Mouse (Mus musculus): Measurements from ENCODE around the gene Kcnip4. TPM values are rescaled to one million over a fixed set of nuclear protein-coding genes. Genes with fewer than 3 reads are reported as not detected.

Gene Kcnip4
- polyA plus RNA-seq, 2 experiments, result 2.1 to 3.7 TPM

- H3K4me2 ChIP-seq (replicated peaks; ENCODE audit: low read depth, low read length, severe bottlenecking), result no peak overlapping the region
- 65% methylated on average over 1 of the region's 1 CpGs for WGBS
- no peaks in the 10 kb centered on the region for H3K36me3 ChIP-seq (ENCODE audit: control insufficient read depth, insufficient read depth, low read length)
- H3K9me3 ChIP-seq (ENCODE audit: control insufficient read depth, low read length), result no peaks in the 10 kb centered on the region
- H3K4me3 ChIP-seq (replicated peaks; ENCODE audit: low read length), result no peak overlapping the region
- no peak for TF ChIP-seq POLR2A (IDR thresholded peaks at IDR 0.05; ENCODE audit: borderline replicate concordance, extremely low read depth, insufficient read depth, insufficient read length)
- no peak for DNase-seq (ENCODE audit: low spot score)
- no peaks in the 10 kb centered on the region for H3K4me1 ChIP-seq (ENCODE audit: control insufficient read depth, insufficient read depth, low read length)
- H3K27me3 ChIP-seq (ENCODE audit: control insufficient read depth, insufficient read depth, low read length), result no peaks in the 10 kb centered on the region
- no peak overlapping the region for H3K27ac ChIP-seq (replicated peaks; ENCODE audit: low read depth, low read length)
- H3K9ac ChIP-seq (ENCODE audit: low read depth, low read length, severe bottlenecking), result no peak overlapping the region
- ATAC-seq (ENCODE audit: low FRiP score, low read depth), result no peak
These were observed 217.9 kb downstream of the Kcnip4 start for GRCm38 (mm10) chr5:49306796-49307195.

- Histone ChIP-seq H3K9ac (ENCODE audit: low read depth, low read length, severe bottlenecking) (no peak overlapping the region), H3K36me3 (ENCODE audit: control insufficient read depth, insufficient read depth, low read length) (no peaks in the 10 kb centered on the region), H3K4me3 (replicated peaks; ENCODE audit: low read length) (no peak overlapping the region), H3K4me2 (replicated peaks; ENCODE audit: low read depth, low read length, severe bottlenecking) (no peak overlapping the region), H3K4me1 (ENCODE audit: control insufficient read depth, insufficient read depth, low read length) (no peaks in the 10 kb centered on the region), H3K9me3 (ENCODE audit: control insufficient read depth, low read length) (no peaks in the 10 kb centered on the region), H3K27ac (replicated peaks; ENCODE audit: low read depth, low read length) (no peak overlapping the region), H3K27me3 (ENCODE audit: control insufficient read depth, insufficient read depth, low read length) (no peaks in the 10 kb centered on the region)
- TF ChIP-seq POLR2A (IDR thresholded peaks at IDR 0.05; ENCODE audit: borderline replicate concordance, extremely low read depth, insufficient read depth, insufficient read length), result no peak
- 58% methylated on average over 2 of the region's 2 CpGs for whole genome bisulfite sequencing
- ATAC-seq (ENCODE audit: low FRiP score, low read depth), result no peak
- DNase-seq (ENCODE audit: low spot score), result no peak
These were observed 219.4 kb downstream of the Kcnip4 start for GRCm38 (mm10) chr5:49305321-49305720.

- H3K4me2 ChIP-seq (replicated peaks; ENCODE audit: low read depth, low read length, severe bottlenecking), result no peak overlapping the region
- ATAC-seq (ENCODE audit: low FRiP score, low read depth) (no peak), DNase-seq (ENCODE audit: low spot score) (no peak)
- H3K4me3 ChIP-seq (replicated peaks; ENCODE audit: low read length), result no peak overlapping the region
- WGBS, result 75% methylated on average over 4 of the region's 4 CpGs
- H3K4me1 ChIP-seq (ENCODE audit: control insufficient read depth, insufficient read depth, low read length), result no peaks in the 10 kb centered on the region
- no peaks in the 10 kb centered on the region for H3K9me3 ChIP-seq (ENCODE audit: control insufficient read depth, low read length)
- H3K9ac ChIP-seq (ENCODE audit: low read depth, low read length, severe bottlenecking), result no peak overlapping the region
- no peaks in the 10 kb centered on the region for H3K36me3 ChIP-seq (ENCODE audit: control insufficient read depth, insufficient read depth, low read length)
- H3K27me3 ChIP-seq (ENCODE audit: control insufficient read depth, insufficient read depth, low read length), result no peaks in the 10 kb centered on the region
- no peak overlapping the region for H3K27ac ChIP-seq (replicated peaks; ENCODE audit: low read depth, low read length)
- TF ChIP-seq POLR2A (IDR thresholded peaks at IDR 0.05; ENCODE audit: borderline replicate concordance, extremely low read depth, insufficient read depth, insufficient read length), result no peak
These were observed 226.1 kb downstream of the Kcnip4 start for GRCm38 (mm10) chr5:49298654-49299053.

DNA sequence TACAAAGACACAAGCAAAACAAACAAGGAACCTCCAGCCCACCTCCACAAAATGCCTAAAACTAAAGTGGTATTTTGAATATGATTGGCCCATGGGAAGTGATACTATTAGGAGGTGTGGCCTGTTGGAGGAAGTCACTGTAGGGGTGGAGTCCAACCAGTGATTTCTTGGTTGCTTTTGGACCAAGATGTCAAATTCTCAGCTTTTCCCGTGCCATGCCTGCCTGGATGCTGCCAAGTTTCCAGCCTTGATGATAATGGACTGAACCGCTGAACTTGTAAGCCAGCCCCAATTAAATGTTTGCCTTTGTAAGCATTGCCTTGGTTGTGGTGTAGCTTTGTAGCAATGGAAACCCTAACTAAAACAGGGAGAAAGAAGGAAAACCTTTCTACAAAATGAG lies 232.3 kb downstream of the Kcnip4 start:
- DNase-seq (ENCODE audit: low spot score), result no peak
- no peaks in the 10 kb centered on the region for H3K27me3 ChIP-seq (ENCODE audit: control insufficient read depth, insufficient read depth, low read length)
- no peak overlapping the region for H3K9ac ChIP-seq (ENCODE audit: low read depth, low read length, severe bottlenecking)
- no peak for TF ChIP-seq POLR2A (IDR thresholded peaks at IDR 0.05; ENCODE audit: borderline replicate concordance, extremely low read depth, insufficient read depth, insufficient read length)
- no peaks in the 10 kb centered on the region for H3K4me1 ChIP-seq (ENCODE audit: control insufficient read depth, insufficient read depth, low read length)
- H3K4me3 ChIP-seq (replicated peaks; ENCODE audit: low read length), result no peak overlapping the region
- 90% methylated on average over 2 of the region's 2 CpGs for WGBS
- no peaks in the 10 kb centered on the region for H3K9me3 ChIP-seq (ENCODE audit: control insufficient read depth, low read length)
- H3K4me2 ChIP-seq (replicated peaks; ENCODE audit: low read depth, low read length, severe bottlenecking), result no peak overlapping the region
- H3K27ac ChIP-seq (replicated peaks; ENCODE audit: low read depth, low read length), result no peak overlapping the region
- ATAC-seq (ENCODE audit: low FRiP score, low read depth), result no peak
- no peaks in the 10 kb centered on the region for H3K36me3 ChIP-seq (ENCODE audit: control insufficient read depth, insufficient read depth, low read length)

GRCm38 (mm10) chr5:49291801-49292200 lies 232.9 kb downstream of the Kcnip4 start:
- no peak overlapping the region for H3K9ac ChIP-seq (ENCODE audit: low read depth, low read length, severe bottlenecking)
- WGBS, result 82% methylated on average over 3 of the region's 3 CpGs
- H3K4me2 ChIP-seq (replicated peaks; ENCODE audit: low read depth, low read length, severe bottlenecking), result no peak overlapping the region
- H3K27me3 ChIP-seq (ENCODE audit: control insufficient read depth, insufficient read depth, low read length), result no peaks in the 10 kb centered on the region
- no peak for DNase-seq (ENCODE audit: low spot score)
- H3K4me1 ChIP-seq (ENCODE audit: control insufficient read depth, insufficient read depth, low read length), result no peaks in the 10 kb centered on the region
- no peaks in the 10 kb centered on the region for H3K36me3 ChIP-seq (ENCODE audit: control insufficient read depth, insufficient read depth, low read length)
- no peak overlapping the region for H3K4me3 ChIP-seq (replicated peaks; ENCODE audit: low read length)
- TF ChIP-seq POLR2A (IDR thresholded peaks at IDR 0.05; ENCODE audit: borderline replicate concordance, extremely low read depth, insufficient read depth, insufficient read length), result no peak
- no peak for ATAC-seq (ENCODE audit: low FRiP score, low read depth)
- H3K27ac ChIP-seq (replicated peaks; ENCODE audit: low read depth, low read length), result no peak overlapping the region
- H3K9me3 ChIP-seq (ENCODE audit: control insufficient read depth, low read length), result no peaks in the 10 kb centered on the region
